Mouse (Mus musculus): ENCODE results near the gene Bcl2. TPM values are rescaled to one million over a fixed set of nuclear protein-coding genes. Genes with fewer than 3 reads are reported as not detected.
A peak's percentile ranks its signal among the peaks of the same experiment; 100 is the strongest.

Bcl2 gene
- polyA plus RNA-seq (2011; ENCODE audit: insufficient read length, low read depth, missing spikeins), result 5.3 and 6.5 TPM in 2 replicates

- Histone ChIP-seq H3K4me3 (ENCODE audit: insufficient read depth, low read length) (peak within 1 kb of the TSS; percentile 79), H3K4me1 (ENCODE audit: control insufficient read depth, insufficient read depth, low read length) (peaks cover 11% of the 10 kb centered on the region), H3K27ac (ENCODE audit: insufficient read depth, low read length) (peak within 1 kb of the TSS; percentile 34; the same call in 1 of the 2 replicates)
- peak; percentile 49 for TF ChIP-seq POLR2A (IDR thresholded peaks at IDR 0.05; ENCODE audit: low read depth, low read length)
- TF ChIP-seq CTCF (IDR thresholded peaks at IDR 0.05; ENCODE audit: borderline replicate concordance, insufficient read depth, low read length), result no peak
These were observed at the start of gene Bcl2 for GRCm38 (mm10) chr1:106713621-106714529. TSS of gene Bcl2 (minus strand) at chr1:106714274.

- peaks cover 4% of the 10 kb centered on the region; the same call in 1 of the 2 replicates for H3K4me1 ChIP-seq (ENCODE audit: control insufficient read depth, insufficient read depth, low read length)
- no peak overlapping the region for H3K4me3 ChIP-seq (ENCODE audit: insufficient read depth, low read length)
- no peak overlapping the region for H3K27ac ChIP-seq (ENCODE audit: insufficient read depth, low read length)
- TF ChIP-seq POLR2A (IDR thresholded peaks at IDR 0.05; ENCODE audit: low read depth, low read length) (no peak), CTCF (IDR thresholded peaks at IDR 0.05; ENCODE audit: borderline replicate concordance, insufficient read depth, low read length) (no peak)
These were observed 46.7 kb upstream of the Bcl2 start for GRCm38 (mm10) chr1:106760750-106761149.

GRCm38 (mm10) chr1:106759572-106760435, 45.7 kb upstream of the Bcl2 start, which contains the start of gene Kdsr:
TSS of gene Kdsr (minus strand) at chr1:106759727.
- H3K4me3 ChIP-seq (ENCODE audit: insufficient read depth, low read length), result peak within 1 kb of the TSS; percentile 67
- H3K27ac ChIP-seq (ENCODE audit: insufficient read depth, low read length), result peak within 1 kb of the TSS; percentile 89
- TF ChIP-seq POLR2A (IDR thresholded peaks at IDR 0.05; ENCODE audit: low read depth, low read length), result peak; percentile 95
- no peak for TF ChIP-seq CTCF (IDR thresholded peaks at IDR 0.05; ENCODE audit: borderline replicate concordance, insufficient read depth, low read length)
- peaks cover 4% of the 10 kb centered on the region; the same call in 1 of the 2 replicates for H3K4me1 ChIP-seq (ENCODE audit: control insufficient read depth, insufficient read depth, low read length)

- H3K4me1 ChIP-seq (ENCODE audit: control insufficient read depth, insufficient read depth, low read length), result peaks cover 4% of the 10 kb centered on the region; the same call in 1 of the 2 replicates
- H3K27ac ChIP-seq (ENCODE audit: insufficient read depth, low read length), result peak overlapping the region; percentile 65
- peak overlapping the region; percentile 67 for H3K4me3 ChIP-seq (ENCODE audit: insufficient read depth, low read length)
- TF ChIP-seq CTCF (IDR thresholded peaks at IDR 0.05; ENCODE audit: borderline replicate concordance, insufficient read depth, low read length) (no peak), POLR2A (IDR thresholded peaks at IDR 0.05; ENCODE audit: low read depth, low read length) (no peak)
These were observed 44.9 kb upstream of the Bcl2 start for GRCm38 (mm10) chr1:106758734-106759571.

- TF ChIP-seq CTCF (IDR thresholded peaks at IDR 0.05; ENCODE audit: borderline replicate concordance, insufficient read depth, low read length), result no peak
- Histone ChIP-seq H3K4me1 (ENCODE audit: control insufficient read depth, insufficient read depth, low read length) (peaks cover 4% of the 10 kb centered on the region; the same call in 1 of the 2 replicates), H3K27ac (ENCODE audit: insufficient read depth, low read length) (no peak overlapping the region), H3K4me3 (ENCODE audit: insufficient read depth, low read length) (no peak overlapping the region)
These were observed 42.6 kb upstream of the Bcl2 start for GRCm38 (mm10) chr1:106756633-106757032.

GRCm38 (mm10) chr1:106752013-106752412, 37.9 kb upstream of the Bcl2 start:
- TF ChIP-seq POLR2A (IDR thresholded peaks at IDR 0.05; ENCODE audit: low read depth, low read length) (no peak), CTCF (IDR thresholded peaks at IDR 0.05; ENCODE audit: borderline replicate concordance, insufficient read depth, low read length) (no peak)
- H3K27ac ChIP-seq (ENCODE audit: insufficient read depth, low read length), result no peak overlapping the region
- H3K4me1 ChIP-seq (ENCODE audit: control insufficient read depth, insufficient read depth, low read length), result no peaks in the 10 kb centered on the region
- no peak overlapping the region for H3K4me3 ChIP-seq (ENCODE audit: insufficient read depth, low read length)

- no peak overlapping the region for H3K27ac ChIP-seq (ENCODE audit: insufficient read depth, low read length)
- no peaks in the 10 kb centered on the region for H3K4me1 ChIP-seq (ENCODE audit: control insufficient read depth, insufficient read depth, low read length)
- TF ChIP-seq POLR2A (IDR thresholded peaks at IDR 0.05; ENCODE audit: low read depth, low read length) (no peak), CTCF (IDR thresholded peaks at IDR 0.05; ENCODE audit: borderline replicate concordance, insufficient read depth, low read length) (no peak)
- no peak overlapping the region for H3K4me3 ChIP-seq (ENCODE audit: insufficient read depth, low read length)
These were observed 36.6 kb upstream of the Bcl2 start for GRCm38 (mm10) chr1:106750656-106751055.

GRCm38 (mm10) chr1:106748555-106749315, 34.7 kb upstream of the Bcl2 start:
- Histone ChIP-seq H3K27ac (ENCODE audit: insufficient read depth, low read length) (no peak overlapping the region), H3K4me1 (ENCODE audit: control insufficient read depth, insufficient read depth, low read length) (no peaks in the 10 kb centered on the region), H3K4me3 (ENCODE audit: insufficient read depth, low read length) (no peak overlapping the region)
- TF ChIP-seq CTCF (IDR thresholded peaks at IDR 0.05; ENCODE audit: borderline replicate concordance, insufficient read depth, low read length) (no peak), POLR2A (IDR thresholded peaks at IDR 0.05; ENCODE audit: low read depth, low read length) (no peak)
